Mouse (Mus musculus) midbrain, embryonic 10.5 days (tissue): ENCODE results near the gene Ccdc50. TPM values are rescaled to one million over a fixed set of nuclear protein-coding genes. Genes with fewer than 3 reads are reported as not detected.

Experiments used
- DNase-seq: peaks from one replicate; pipeline ENCODE4 v3.0.0-alpha.2; 2017; ENCODE audit warnings: low spot score
- H3K27ac ChIP-seq: fragments of 300-500 bp; sonication (generic); replicated peaks from 2 replicates; pipeline ENCODE4 v1.5.1; 2016; ENCODE audit warnings: mild to moderate bottlenecking
- H3K27me3 ChIP-seq: fragments of 300-500 bp; sonication (generic); 2 replicates; pipeline ENCODE4 v1.6.1; 2016; ENCODE audit warnings: low read depth, mild to moderate bottlenecking; ENCODE audit not compliant: poor library complexity, severe bottlenecking
- H3K36me3 ChIP-seq: fragments of 300-500 bp; sonication (generic); 2 replicates; pipeline ENCODE4 v1.6.1; 2016; ENCODE audit warnings: mild to moderate bottlenecking, moderate library complexity
- H3K4me1 ChIP-seq: fragments of 300-500 bp; sonication (generic); 2 replicates; pipeline ENCODE4 v1.6.1; 2016
- H3K4me3 ChIP-seq: fragments of 300-500 bp; sonication (generic); 2 replicates; pipeline ENCODE4 v1.5.1; 2016; ENCODE audit warnings: mild to moderate bottlenecking, moderate library complexity
- H3K9me3 ChIP-seq: fragments of 300-500 bp; sonication (generic); replicated peaks from 2 replicates; pipeline ENCODE4 v1.6.1; 2016; ENCODE audit warnings: mild to moderate bottlenecking
- WGBS: fragments of 180-500 bp; shearing (Covaris S2); methylation state at CpG from one replicate; pipeline ENCODE4 v1.1.7; 2016; 5-methylcytosine and 5-hydroxymethylcytosine counted together
- polyA plus RNA-seq: library from polyadenylated mRNA; unstranded; fragments of >200 nt; fragmentation: Nextera tagmentation; extraction: Ambion mirVana; gene quantifications from 2 replicates; pipeline ENCODE4 v1.2.1, GENCODE M21; 2016

Gene Ccdc50
- 53.2 and 57.8 TPM in 2 replicates for polyA plus RNA-seq

DNA sequence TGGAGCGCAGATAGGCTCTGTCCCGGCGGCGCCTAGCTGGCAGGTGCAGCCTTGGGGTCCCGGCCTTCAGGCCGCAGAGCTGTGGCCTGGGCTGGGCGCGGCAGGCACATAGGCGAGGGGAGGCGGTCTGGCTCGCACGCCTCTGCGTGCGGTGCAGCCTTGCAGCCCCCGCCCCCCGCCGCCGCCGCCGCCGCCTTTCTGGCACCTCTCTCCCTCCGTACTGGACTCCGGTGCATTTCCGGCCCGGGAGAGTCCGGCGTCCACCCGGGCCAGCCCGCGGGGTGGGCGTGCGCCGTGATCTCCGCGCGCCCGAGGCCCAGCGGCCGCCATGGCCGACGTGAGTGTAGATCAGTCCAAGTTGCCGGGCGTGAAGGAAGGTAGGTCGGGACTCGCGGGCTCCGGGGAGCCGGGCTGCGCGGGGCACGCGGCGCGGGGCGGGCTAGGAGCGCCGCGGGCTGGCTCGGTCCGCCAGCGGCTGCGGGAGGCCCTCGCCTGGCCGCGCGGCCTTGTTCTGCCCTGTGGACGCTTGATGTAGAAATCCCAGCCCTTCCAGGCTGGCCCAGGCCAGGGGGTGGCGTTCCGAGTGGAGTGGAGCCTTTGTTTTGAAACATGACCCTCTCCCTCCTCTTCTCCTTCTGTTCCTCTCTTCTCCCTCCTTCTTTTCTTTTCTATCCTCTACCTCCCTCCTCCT is at the start of gene Ccdc50:
Gene Ccdc50 (plus strand): TSS at position 109 of the 691 bp plus-strand sequence.
- DNase-seq: peak; percentile 87
- Histone ChIP-seq H3K27ac (peak within 1 kb of the TSS; percentile 98), H3K27me3 (no peaks in the 10 kb centered on the region), H3K9me3 (no peaks in the 10 kb centered on the region), H3K4me3 (peak within 1 kb of the TSS; percentile 89), H3K4me1 (peaks cover 28% of the 10 kb centered on the region), H3K36me3 (no peaks in the 10 kb centered on the region)
- WGBS: under 1% methylated on average over 62 of the region's 69 CpGs

DNA sequence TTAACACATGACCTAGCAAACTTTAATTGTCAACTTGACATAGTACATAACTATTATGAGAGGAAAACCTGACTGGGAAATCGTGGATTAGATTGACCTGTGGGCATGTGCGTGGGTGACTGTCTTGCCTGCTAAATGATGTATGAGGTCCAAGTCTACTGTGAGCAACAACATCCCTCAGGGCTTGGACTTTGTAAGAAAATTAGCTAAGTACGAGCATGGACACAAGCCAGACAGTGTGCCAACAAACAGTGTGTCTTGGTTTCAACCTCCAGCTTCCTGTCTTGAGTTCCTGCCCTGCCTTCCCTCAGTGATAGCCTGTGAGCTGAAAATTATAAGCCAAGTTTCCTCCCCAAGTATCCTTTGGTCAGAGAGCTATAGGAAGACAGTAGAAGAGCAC is 41.1 kb upstream of the Ccdc50 start:
- DNase-seq: no peak
- Histone ChIP-seq H3K27ac (no peak overlapping the region), H3K36me3 (no peaks in the 10 kb centered on the region), H3K4me1 (no peaks in the 10 kb centered on the region), H3K27me3 (no peaks in the 10 kb centered on the region), H3K4me3 (no peak overlapping the region), H3K9me3 (no peaks in the 10 kb centered on the region)
- WGBS: 88% methylated on average over 3 of the region's 3 CpGs

DNA sequence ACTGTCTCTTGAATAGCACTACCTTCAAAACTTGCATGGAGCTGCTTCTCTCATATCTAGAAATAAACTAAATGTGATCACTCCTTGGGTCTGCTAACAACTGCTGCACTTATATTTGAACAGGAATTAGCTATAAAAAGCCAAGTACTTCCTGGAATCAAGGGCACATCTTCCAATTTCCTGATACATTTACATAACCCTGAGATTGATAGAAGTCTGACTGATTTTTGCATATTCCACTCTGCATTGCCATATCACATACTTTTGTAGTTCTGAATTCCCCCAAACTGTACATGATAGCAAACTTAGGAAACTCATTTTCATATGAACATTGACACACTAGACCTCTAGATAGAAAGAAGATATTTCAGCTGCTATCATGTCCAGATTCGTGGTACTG is 40.3 kb upstream of the Ccdc50 start:
- Histone ChIP-seq H3K9me3 (no peaks in the 10 kb centered on the region), H3K27ac (no peak overlapping the region), H3K4me3 (no peak overlapping the region), H3K4me1 (no peaks in the 10 kb centered on the region), H3K36me3 (no peaks in the 10 kb centered on the region), H3K27me3 (no peaks in the 10 kb centered on the region)
- WGBS: 55% methylated on average over 1 of the region's 1 CpGs
- no peak for DNase-seq

DNA sequence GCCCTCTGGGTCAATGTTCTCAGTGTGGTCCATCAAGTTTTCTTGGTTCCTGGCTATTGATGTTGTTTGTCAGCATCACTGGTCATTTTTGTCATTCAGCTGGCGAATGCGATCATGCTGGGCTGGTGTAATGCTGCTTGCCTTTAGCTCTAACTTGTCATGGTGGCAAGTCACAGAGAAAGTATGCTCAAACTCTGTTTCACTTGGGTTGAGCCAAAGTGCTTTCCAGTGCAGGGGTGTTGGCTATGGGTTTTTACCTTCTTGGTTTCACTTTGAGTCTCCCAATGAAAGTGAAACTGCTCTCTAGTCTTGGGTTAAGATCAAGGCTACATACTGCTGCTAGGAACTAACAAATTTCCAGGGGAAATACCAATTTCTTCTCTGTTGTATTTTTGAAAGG is 39.4 kb upstream of the Ccdc50 start:
- WGBS: 87% methylated on average over 2 of the region's 2 CpGs
- H3K27ac ChIP-seq: no peak overlapping the region
- DNase-seq: no peak
- H3K4me1 ChIP-seq: no peaks in the 10 kb centered on the region
- no peaks in the 10 kb centered on the region for H3K36me3 ChIP-seq
- no peaks in the 10 kb centered on the region for H3K27me3 ChIP-seq
- H3K9me3 ChIP-seq: no peaks in the 10 kb centered on the region
- no peak overlapping the region for H3K4me3 ChIP-seq

DNA sequence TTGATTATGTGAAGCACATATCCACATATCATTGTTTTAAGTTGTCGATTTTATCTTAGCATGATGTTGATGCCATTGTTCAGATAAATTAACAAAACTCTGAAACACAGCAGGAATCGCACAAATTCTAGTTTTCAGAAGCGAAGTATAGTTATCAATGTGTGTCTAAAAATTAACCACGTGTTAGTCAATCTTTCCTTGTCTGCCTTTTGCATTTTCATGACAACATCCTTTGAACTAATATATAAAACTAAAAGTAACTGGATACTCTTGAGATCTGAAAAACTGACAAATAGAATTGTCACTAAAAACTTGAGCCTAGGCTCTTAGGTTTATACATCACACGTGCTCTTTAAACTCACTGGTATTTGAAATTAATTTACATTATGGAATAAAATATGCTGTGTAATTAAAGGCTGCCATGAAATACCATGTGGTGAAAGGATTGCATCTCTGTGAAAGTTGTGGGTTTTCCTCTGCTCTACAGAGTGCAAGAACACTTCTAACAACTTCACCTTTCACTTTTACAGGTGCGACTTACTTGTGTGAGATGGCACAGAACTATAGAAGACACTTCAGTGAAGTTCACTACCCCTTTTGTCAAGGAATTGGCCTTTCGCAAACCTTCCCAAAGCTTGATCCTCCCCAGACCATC is 38.7 kb upstream of the Ccdc50 start:
- H3K4me3 ChIP-seq: no peak overlapping the region
- no peak overlapping the region for H3K27ac ChIP-seq
- no peak for DNase-seq
- WGBS: 88% methylated on average over 7 of the region's 7 CpGs
- H3K4me1 ChIP-seq: no peaks in the 10 kb centered on the region
- H3K9me3 ChIP-seq: no peaks in the 10 kb centered on the region
- H3K36me3 ChIP-seq: no peaks in the 10 kb centered on the region
- no peaks in the 10 kb centered on the region for H3K27me3 ChIP-seq

DNA sequence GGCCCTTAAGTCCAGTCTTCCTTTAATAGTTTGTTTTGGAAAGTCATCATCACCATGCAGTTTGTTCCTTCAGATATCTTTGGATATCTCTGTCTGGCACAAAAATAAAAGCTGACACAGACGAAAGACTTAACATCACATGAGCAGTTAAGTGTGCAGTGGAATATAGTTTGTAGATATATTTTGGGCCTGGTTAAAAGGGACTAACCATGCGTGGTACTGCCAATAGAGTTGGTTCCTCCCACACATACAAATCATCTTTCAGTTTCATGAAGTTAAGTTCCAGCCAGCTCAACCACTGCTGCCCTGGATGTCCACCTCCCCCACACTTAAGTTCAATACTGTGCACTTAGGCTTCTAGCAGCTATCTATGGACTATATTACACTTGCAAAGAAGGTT is 34.2 kb upstream of the Ccdc50 start:
- H3K9me3 ChIP-seq: no peaks in the 10 kb centered on the region
- no peak for DNase-seq
- H3K36me3 ChIP-seq: no peaks in the 10 kb centered on the region
- H3K4me1 ChIP-seq: no peaks in the 10 kb centered on the region
- H3K27ac ChIP-seq: no peak overlapping the region
- H3K4me3 ChIP-seq: no peak overlapping the region
- WGBS: 90% methylated on average over 2 of the region's 2 CpGs
- H3K27me3 ChIP-seq: no peaks in the 10 kb centered on the region

DNA sequence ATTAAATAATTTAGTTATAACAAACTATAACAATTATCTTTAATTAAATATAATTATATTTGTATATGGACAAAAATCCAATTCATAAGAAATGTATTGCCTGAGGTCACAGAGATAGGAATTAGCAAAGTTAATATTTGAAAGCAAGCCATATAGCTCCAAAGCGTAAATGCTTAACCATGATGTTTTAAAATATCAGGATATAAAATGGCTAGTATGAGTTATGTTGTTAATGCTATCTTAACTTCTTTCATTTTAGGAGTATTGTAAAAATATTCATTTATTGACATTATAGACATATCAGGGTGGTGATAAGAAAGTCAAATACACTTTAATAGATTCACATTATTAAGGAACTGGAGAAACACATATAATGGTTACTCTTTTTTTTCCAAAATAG is 28.6 kb upstream of the Ccdc50 start:
- H3K4me3 ChIP-seq: no peak overlapping the region
- no peaks in the 10 kb centered on the region for H3K9me3 ChIP-seq
- H3K36me3 ChIP-seq: no peaks in the 10 kb centered on the region
- DNase-seq: no peak
- no peaks in the 10 kb centered on the region for H3K4me1 ChIP-seq
- H3K27me3 ChIP-seq: no peaks in the 10 kb centered on the region
- WGBS: 96% methylated on average over 1 of the region's 1 CpGs
- H3K27ac ChIP-seq: no peak overlapping the region

DNA sequence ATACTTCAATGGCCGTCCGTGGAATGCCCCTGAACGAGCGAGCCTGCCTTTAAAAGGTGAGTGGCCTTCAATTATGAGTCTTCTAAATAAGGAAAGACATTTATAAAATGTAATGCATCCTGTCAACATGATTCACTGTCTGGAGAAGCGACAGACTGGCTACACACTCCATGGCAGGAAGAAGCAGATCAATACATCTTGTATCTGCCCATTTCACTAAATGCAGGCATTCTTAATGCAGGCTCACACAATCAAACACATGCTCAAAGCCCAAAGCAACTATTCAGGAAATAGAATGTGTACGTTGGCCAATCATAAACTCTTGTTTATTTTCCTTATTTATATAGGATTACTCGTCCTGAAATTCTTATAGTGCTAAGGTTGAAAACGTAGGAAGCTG is 18.5 kb upstream of the Ccdc50 start, which contains the start of gene Uts2b:
Gene Uts2b (minus strand): TSS at position 49 of the 400 bp plus-strand sequence.
- Histone ChIP-seq H3K27me3 (no peaks in the 10 kb centered on the region), H3K9me3 (no peaks in the 10 kb centered on the region), H3K4me1 (no peaks in the 10 kb centered on the region), H3K36me3 (no peaks in the 10 kb centered on the region), H3K4me3 (no peak within 1 kb of the TSS), H3K27ac (no peak within 1 kb of the TSS)
- WGBS: 88% methylated on average over 8 of the region's 8 CpGs
- DNase-seq: no peak

DNA sequence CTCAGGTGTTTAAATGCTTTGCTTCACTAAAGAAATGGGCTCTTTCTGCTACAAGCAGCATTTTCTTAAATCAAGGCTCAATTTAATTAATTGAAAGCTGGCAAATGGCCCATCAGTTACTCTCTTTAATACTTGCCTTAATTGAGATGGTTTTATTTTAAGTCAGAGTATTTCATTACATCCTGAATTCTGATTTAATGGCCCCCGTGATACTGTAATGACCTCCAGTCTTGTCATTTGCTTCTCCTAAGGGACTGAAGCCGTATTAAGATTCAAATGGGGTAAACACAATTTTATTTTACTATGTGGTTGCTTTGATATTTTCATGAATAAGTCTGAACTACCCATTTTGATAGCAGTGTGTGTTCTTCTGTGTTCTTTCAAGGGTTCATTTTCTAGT is 18.0 kb upstream of the Ccdc50 start:
- Histone ChIP-seq H3K4me1 (no peaks in the 10 kb centered on the region), H3K27ac (no peak overlapping the region), H3K36me3 (no peaks in the 10 kb centered on the region), H3K27me3 (no peaks in the 10 kb centered on the region), H3K4me3 (no peak overlapping the region), H3K9me3 (no peaks in the 10 kb centered on the region)
- WGBS: 90% methylated on average over 2 of the region's 2 CpGs
- no peak for DNase-seq

DNA sequence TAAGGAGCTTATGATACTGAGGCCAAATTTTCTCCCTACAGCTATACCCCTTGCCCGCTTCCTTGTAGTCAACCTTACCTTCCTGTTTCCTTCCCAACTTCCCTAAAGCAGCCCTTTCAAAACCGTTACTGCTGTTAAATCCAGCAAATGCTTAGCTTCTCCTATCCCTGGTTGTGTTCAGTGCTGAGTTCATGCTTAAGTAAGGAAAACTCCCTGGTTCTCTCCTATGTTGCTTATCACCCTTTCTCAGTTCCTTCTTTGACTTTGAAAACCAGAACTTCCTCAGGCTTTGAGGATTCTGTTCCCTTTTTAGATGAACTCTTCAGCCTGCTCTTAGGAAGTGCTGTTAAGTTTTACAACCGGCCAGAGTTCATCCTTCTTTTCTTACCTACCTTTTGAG is 14.5 kb upstream of the Ccdc50 start:
- Histone ChIP-seq H3K9me3 (no peaks in the 10 kb centered on the region), H3K36me3 (no peaks in the 10 kb centered on the region), H3K4me1 (no peaks in the 10 kb centered on the region), H3K27me3 (no peaks in the 10 kb centered on the region), H3K4me3 (no peak overlapping the region), H3K27ac (no peak overlapping the region)
- no peak for DNase-seq
- WGBS: 85% methylated on average over 3 of the region's 3 CpGs

DNA sequence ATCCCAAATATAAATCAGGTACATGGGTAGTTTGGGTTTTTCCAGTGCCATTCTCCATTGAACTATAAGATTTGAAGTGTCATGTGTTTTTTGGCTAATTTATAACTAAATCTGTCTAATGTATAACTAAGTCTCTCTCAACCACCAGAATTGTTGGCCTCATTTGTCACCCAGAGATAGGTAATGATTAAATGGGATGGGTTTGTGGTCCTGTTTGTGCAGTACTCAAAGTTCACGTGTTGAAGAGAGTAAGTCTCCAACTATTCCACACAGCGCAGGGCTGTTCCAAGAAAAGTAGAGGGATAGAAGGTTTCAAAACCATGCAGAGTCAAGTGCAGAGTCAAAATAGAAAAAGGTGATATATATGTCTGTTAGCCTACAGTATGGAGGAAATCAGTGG is 13.4 kb upstream of the Ccdc50 start:
- H3K36me3 ChIP-seq: no peaks in the 10 kb centered on the region
- DNase-seq: no peak
- no peak overlapping the region for H3K27ac ChIP-seq
- no peaks in the 10 kb centered on the region for H3K4me1 ChIP-seq
- no peaks in the 10 kb centered on the region for H3K27me3 ChIP-seq
- H3K4me3 ChIP-seq: no peak overlapping the region
- WGBS: 96% methylated on average over 2 of the region's 2 CpGs
- H3K9me3 ChIP-seq: no peaks in the 10 kb centered on the region

DNA sequence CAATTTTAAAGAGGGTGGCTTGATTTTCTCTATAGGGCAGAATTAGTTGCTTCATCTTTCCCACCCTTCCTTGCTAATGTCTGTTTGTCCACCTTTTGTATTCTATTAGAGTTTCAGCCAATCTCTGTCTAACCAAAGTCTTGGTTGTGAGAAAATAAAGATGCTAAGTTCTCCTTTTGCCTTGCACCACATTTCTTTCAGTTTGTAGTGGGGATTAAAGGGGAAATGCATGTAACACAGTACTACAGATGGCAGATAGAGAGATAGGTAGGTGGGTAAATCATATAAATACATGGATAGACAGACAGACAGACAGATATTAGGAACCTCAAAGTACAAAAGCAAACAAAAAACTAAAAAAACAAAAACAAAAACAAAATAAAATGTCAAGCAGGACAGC is 12.1 kb upstream of the Ccdc50 start:
- Histone ChIP-seq H3K4me1 (no peaks in the 10 kb centered on the region), H3K27me3 (no peaks in the 10 kb centered on the region), H3K9me3 (no peaks in the 10 kb centered on the region), H3K4me3 (no peak overlapping the region), H3K27ac (no peak overlapping the region), H3K36me3 (no peaks in the 10 kb centered on the region)
- DNase-seq: no peak

DNA sequence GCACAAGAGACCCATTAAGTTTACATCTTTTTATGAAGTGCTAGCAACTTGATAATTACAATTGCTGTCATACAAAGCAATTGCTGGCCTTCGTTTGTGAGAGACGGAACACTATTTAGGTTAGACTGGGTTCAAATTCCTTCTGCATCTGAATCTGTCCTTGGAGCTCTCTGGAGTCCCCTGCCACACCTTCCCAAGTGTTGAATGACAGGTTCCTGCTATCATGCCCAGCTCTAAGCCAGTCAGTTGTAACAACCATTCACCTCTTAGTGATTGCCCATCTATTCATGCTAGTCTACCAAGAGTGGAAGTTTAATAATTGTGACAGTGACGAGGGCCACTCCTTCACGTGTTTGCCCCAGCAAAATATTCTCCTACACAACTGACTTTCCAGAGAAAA is 6.5 kb upstream of the Ccdc50 start:
- no peak for DNase-seq
- no peaks in the 10 kb centered on the region for H3K4me1 ChIP-seq
- no peak overlapping the region for H3K27ac ChIP-seq
- no peaks in the 10 kb centered on the region for H3K27me3 ChIP-seq
- WGBS: 87% methylated on average over 4 of the region's 4 CpGs
- H3K9me3 ChIP-seq: no peaks in the 10 kb centered on the region
- H3K36me3 ChIP-seq: no peaks in the 10 kb centered on the region
- no peak overlapping the region for H3K4me3 ChIP-seq
